Mouse (Mus musculus) limb, embryonic 15.5 days (tissue): Measurements from ENCODE around the gene Greb1. TPM values are rescaled to one million over a fixed set of nuclear protein-coding genes. Genes with fewer than 3 reads are reported as not detected.

Experiments
- ATAC-seq: fragments of 200-750 bp; cut with Nextera tagmentation; 2 replicates; pipeline ENCODE4 v1.8.0; 2017; ENCODE audit warnings: low read depth, moderate TSS enrichment; ENCODE audit not compliant: insufficient number of reproducible peaks, low FRiP score, low TSS enrichment
- H3K27ac ChIP-seq: fragments of 300-500 bp; sonication (generic); 2 replicates; pipeline ENCODE4 v1.5.1; 2015; ENCODE audit warnings: moderate library complexity, mild to moderate bottlenecking, inconsistent platforms
- H3K27me3 ChIP-seq: fragments of 300-500 bp; sonication (generic); 2 replicates; pipeline ENCODE4 v1.6.1; 2015; ENCODE audit warnings: inconsistent platforms
- H3K36me3 ChIP-seq: fragments of 300-500 bp; sonication (generic); 2 replicates; pipeline ENCODE4 v1.6.1; 2015; ENCODE audit warnings: inconsistent platforms
- H3K4me1 ChIP-seq: fragments of 300-500 bp; sonication (generic); 2 replicates; pipeline ENCODE4 v1.6.1; 2015; ENCODE audit warnings: inconsistent platforms
- H3K4me2 ChIP-seq: fragments of 300-500 bp; sonication (generic); 2 replicates; pipeline ENCODE4 v1.6.1; 2015; ENCODE audit warnings: mild to moderate bottlenecking, inconsistent platforms
- H3K4me3 ChIP-seq: fragments of 300-500 bp; sonication (generic); 2 replicates; pipeline ENCODE4 v1.5.1; 2015; ENCODE audit warnings: mild to moderate bottlenecking, inconsistent platforms
- H3K9ac ChIP-seq: fragments of 300-500 bp; sonication (generic); 2 replicates; pipeline ENCODE4 v1.6.1; 2015; ENCODE audit warnings: inconsistent platforms
- H3K9me3 ChIP-seq: fragments of 300-500 bp; sonication (generic); 2 replicates; pipeline ENCODE4 v1.6.1; 2016; ENCODE audit warnings: inconsistent platforms
- WGBS: fragments of 180-500 bp; shearing (Covaris S2); methylation state at CpG from one replicate; pipeline ENCODE4 v1.1.7; 2015; 5-methylcytosine and 5-hydroxymethylcytosine counted together
- polyA plus RNA-seq: library from polyadenylated mRNA; unstranded; fragments of >200 nt; fragmentation: Nextera tagmentation; extraction: Ambion mirVana; gene quantifications from 2 replicates; pipeline ENCODE4 v1.2.1, GENCODE M21; 2015

The Greb1 gene
- polyA plus RNA-seq, 1 experiment from 2014 or later: 0.81 TPM

- H3K4me2 ChIP-seq: no peak overlapping the region
- 0 out of 2 replicates have a peak, but pooled peaks cover 2% of the 10 kb centered on the region for H3K4me1 ChIP-seq
- no peaks in the 10 kb centered on the region for H3K36me3 ChIP-seq
- H3K27ac ChIP-seq: no peak overlapping the region
- H3K9ac ChIP-seq: no peak overlapping the region
- no peak for ATAC-seq
- no peak overlapping the region for H3K4me3 ChIP-seq
- H3K9me3 ChIP-seq: no peaks in the 10 kb centered on the region
- 73% methylated on average over 9 of the region's 9 CpGs for WGBS
- no peaks in the 10 kb centered on the region for H3K27me3 ChIP-seq
These were observed 47.1 kb downstream of the Greb1 start for GRCm38 (mm10) chr12:16753555-16753954.

DNA sequence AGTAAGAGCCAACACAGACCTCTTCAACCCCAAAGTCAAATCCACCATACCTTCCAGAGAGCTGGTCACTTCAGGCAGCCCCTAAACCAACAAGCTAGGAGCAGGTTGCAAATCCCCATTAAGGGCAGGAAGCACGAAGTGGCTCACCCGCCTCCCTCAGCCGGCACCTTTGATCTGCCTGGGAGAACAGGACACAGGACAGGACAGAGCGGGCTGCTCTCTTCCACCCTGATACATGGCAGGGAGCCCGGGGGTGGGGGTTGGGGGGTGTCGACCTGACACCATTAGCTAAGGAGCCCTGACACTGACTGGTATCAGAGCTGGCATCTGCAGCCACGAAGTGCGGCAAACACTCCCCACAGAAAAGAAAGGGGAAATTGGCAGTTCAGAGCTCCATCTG is 47.6 kb downstream of the Greb1 start:
- Histone ChIP-seq H3K9me3 (no peaks in the 10 kb centered on the region), H3K9ac (no peak overlapping the region), H3K4me3 (no peak overlapping the region), H3K27me3 (no peaks in the 10 kb centered on the region), H3K4me1 (0 out of 2 replicates have a peak, but pooled peaks cover 2% of the 10 kb centered on the region), H3K27ac (no peak overlapping the region), H3K36me3 (no peaks in the 10 kb centered on the region), H3K4me2 (no peak overlapping the region)
- 17% methylated on average over 8 of the region's 8 CpGs for WGBS
- ATAC-seq: no peak

DNA sequence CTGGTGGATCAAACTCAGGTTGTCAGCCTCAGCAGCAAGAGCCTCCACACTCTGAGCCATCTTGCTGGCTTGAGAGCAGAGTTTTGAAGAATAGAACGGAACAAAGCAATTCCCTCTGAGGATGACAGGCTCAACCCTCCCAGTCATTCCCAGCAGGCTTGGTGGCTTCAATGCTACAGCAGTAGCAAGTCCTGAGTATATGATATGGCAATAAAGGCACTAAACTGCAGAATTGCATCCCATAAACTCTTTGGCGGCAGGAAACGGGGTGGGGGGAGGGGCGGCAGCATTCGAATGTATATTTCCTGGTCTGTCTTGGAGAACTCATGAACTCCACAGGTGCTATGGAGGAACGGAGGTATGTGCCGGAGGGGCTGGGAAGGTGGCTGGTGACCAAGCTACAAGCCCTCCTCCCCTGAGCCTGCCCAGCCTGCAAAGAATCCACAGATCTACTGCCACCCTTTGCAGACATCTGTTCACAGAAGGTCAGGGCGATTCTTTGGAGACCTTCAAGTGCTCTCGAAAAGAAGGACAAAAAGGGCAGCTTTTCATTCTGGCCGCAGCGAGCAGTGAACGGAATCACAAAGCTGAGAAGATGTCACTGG is 48.3 kb downstream of the Greb1 start:
- H3K9ac ChIP-seq: no peak overlapping the region
- no peaks in the 10 kb centered on the region for H3K27me3 ChIP-seq
- H3K4me1 ChIP-seq: 0 out of 2 replicates have a peak, but pooled peaks cover 2% of the 10 kb centered on the region
- H3K27ac ChIP-seq: no peak overlapping the region
- H3K4me2 ChIP-seq: no peak overlapping the region
- 32% methylated on average over 12 of the region's 12 CpGs for WGBS
- no peaks in the 10 kb centered on the region for H3K36me3 ChIP-seq
- H3K9me3 ChIP-seq: no peaks in the 10 kb centered on the region
- no peak for ATAC-seq
- no peak overlapping the region for H3K4me3 ChIP-seq

- H3K27ac ChIP-seq: no peak overlapping the region
- 84% methylated on average over 6 of the region's 6 CpGs for WGBS
- H3K9me3 ChIP-seq: no peaks in the 10 kb centered on the region
- no peak overlapping the region for H3K9ac ChIP-seq
- H3K36me3 ChIP-seq: no peaks in the 10 kb centered on the region
- H3K27me3 ChIP-seq: no peaks in the 10 kb centered on the region
- 0 out of 2 replicates have a peak, but pooled peaks cover 2% of the 10 kb centered on the region for H3K4me1 ChIP-seq
- no peak for ATAC-seq
- no peak overlapping the region for H3K4me2 ChIP-seq
- no peak overlapping the region for H3K4me3 ChIP-seq
These were observed 49.1 kb downstream of the Greb1 start for GRCm38 (mm10) chr12:16751609-16752008.

GRCm38 (mm10) chr12:16740059-16740458 is 60.6 kb downstream of the Greb1 start:
- no peak overlapping the region for H3K9ac ChIP-seq
- no peak overlapping the region for H3K27ac ChIP-seq
- no peak overlapping the region for H3K4me3 ChIP-seq
- peaks cover 5% of the 10 kb centered on the region for H3K4me1 ChIP-seq
- no peaks in the 10 kb centered on the region for H3K36me3 ChIP-seq
- WGBS: 20% methylated on average over 5 of the region's 5 CpGs
- H3K9me3 ChIP-seq: no peaks in the 10 kb centered on the region
- no peak for ATAC-seq
- no peaks in the 10 kb centered on the region for H3K27me3 ChIP-seq
- H3K4me2 ChIP-seq: no peak overlapping the region

DNA sequence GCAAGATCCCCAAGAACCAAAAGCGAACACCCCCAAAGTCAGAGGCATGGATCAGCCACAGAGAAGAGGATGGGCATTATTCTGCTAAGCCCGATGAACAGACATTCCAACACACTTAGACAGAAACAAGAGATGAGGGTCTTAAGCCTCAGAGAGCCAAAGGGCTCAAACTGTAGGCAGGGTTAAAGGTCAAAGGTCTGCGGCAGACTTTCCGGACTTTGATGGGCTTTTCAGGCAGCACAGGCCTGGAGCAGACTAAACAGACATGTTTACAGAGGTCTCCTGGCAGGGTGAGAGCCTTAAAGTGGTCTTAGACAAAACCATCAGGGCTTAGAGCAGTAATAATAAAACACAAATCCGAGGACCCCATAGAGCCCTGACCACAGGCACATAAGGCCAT is 63.4 kb downstream of the Greb1 start:
- no peak overlapping the region for H3K9ac ChIP-seq
- no peak overlapping the region for H3K27ac ChIP-seq
- 39% methylated on average over 5 of the region's 5 CpGs for WGBS
- H3K4me2 ChIP-seq: no peak overlapping the region
- no peaks in the 10 kb centered on the region for H3K36me3 ChIP-seq
- H3K9me3 ChIP-seq: no peaks in the 10 kb centered on the region
- H3K4me1 ChIP-seq: peaks cover 5% of the 10 kb centered on the region
- no peaks in the 10 kb centered on the region for H3K27me3 ChIP-seq
- no peak overlapping the region for H3K4me3 ChIP-seq
- no peak for ATAC-seq

GRCm38 (mm10) chr12:16734698-16735097 is 66.0 kb downstream of the Greb1 start:
- peaks cover 7% of the 10 kb centered on the region for H3K4me1 ChIP-seq
- H3K9me3 ChIP-seq: no peaks in the 10 kb centered on the region
- ATAC-seq: no peak
- H3K27me3 ChIP-seq: no peaks in the 10 kb centered on the region
- no peak overlapping the region for H3K4me3 ChIP-seq
- H3K4me2 ChIP-seq: no peak overlapping the region
- no peak overlapping the region for H3K9ac ChIP-seq
- no peaks in the 10 kb centered on the region for H3K36me3 ChIP-seq
- WGBS: 87% methylated on average over 3 of the region's 3 CpGs
- H3K27ac ChIP-seq: no peak overlapping the region

- Histone ChIP-seq H3K9me3 (no peaks in the 10 kb centered on the region), H3K36me3 (no peaks in the 10 kb centered on the region), H3K4me3 (no peak overlapping the region), H3K27me3 (no peaks in the 10 kb centered on the region), H3K27ac (no peak overlapping the region), H3K4me1 (peaks cover 6% of the 10 kb centered on the region), H3K9ac (no peak overlapping the region), H3K4me2 (no peak overlapping the region)
- ATAC-seq: no peak
- WGBS: 52% methylated on average over 8 of the region's 8 CpGs
These were observed 66.7 kb downstream of the Greb1 start for GRCm38 (mm10) chr12:16734009-16734408.

- 11% methylated on average over 11 of the region's 11 CpGs for WGBS
- H3K36me3 ChIP-seq: no peaks in the 10 kb centered on the region
- H3K27ac ChIP-seq: 0 out of 2 replicates have a peak overlapping the region, but pooled peaks have one; percentile 22
- H3K4me1 ChIP-seq: peaks cover 6% of the 10 kb centered on the region
- H3K27me3 ChIP-seq: no peaks in the 10 kb centered on the region
- no peak overlapping the region for H3K4me3 ChIP-seq
- no peak overlapping the region for H3K9ac ChIP-seq
- no peak for ATAC-seq
- H3K4me2 ChIP-seq: no peak overlapping the region
- no peaks in the 10 kb centered on the region for H3K9me3 ChIP-seq
These were observed 69.5 kb downstream of the Greb1 start for GRCm38 (mm10) chr12:16731121-16731741.

DNA sequence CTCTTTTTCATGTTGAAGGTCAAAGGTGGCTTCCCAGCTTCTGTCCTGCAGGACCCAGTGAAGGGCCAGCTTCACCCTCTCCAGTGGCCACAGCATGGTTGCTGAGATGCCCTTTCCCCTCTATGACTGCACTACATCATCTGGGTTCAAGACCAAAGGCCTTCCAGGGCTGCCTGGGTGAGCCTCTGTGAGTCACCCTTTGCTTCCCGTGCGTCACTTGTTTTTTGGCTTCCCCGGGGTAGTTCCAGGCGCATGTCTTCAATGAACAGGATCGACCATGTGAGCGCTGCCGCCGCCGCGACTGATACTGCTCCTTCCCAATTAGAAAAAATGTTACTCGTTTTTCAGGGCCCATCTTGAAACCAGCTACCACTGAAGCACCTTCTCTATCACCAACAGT is 70.5 kb downstream of the Greb1 start:
- Histone ChIP-seq H3K27me3 (no peaks in the 10 kb centered on the region), H3K4me3 (no peak overlapping the region), H3K4me1 (peaks cover 6% of the 10 kb centered on the region), H3K36me3 (no peaks in the 10 kb centered on the region), H3K4me2 (no peak overlapping the region), H3K27ac (no peak overlapping the region), H3K9ac (no peak overlapping the region), H3K9me3 (no peaks in the 10 kb centered on the region)
- ATAC-seq: no peak
- 82% methylated on average over 11 of the region's 11 CpGs for WGBS

DNA sequence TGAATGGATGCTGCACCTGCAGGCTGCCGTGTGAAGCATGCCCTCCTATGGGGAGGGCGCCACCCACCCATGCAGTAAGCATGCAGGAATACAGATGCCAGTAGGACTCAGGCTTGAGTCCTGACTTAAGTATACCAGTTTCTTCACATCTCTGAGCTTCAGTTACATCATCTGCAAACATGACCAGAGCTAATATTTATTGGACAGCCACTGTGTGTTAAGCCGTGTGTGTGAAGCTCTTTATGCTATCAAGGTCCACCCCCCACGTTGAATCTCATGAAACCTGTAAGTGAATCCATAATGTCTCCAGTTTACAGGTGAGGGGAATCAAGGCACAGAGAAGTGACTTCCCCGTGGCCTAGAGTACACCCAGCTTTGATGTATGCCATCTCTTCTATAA is 72.5 kb downstream of the Greb1 start:
- Histone ChIP-seq H3K27ac (no peak overlapping the region), H3K4me1 (peaks cover 6% of the 10 kb centered on the region), H3K27me3 (no peaks in the 10 kb centered on the region), H3K4me2 (no peak overlapping the region), H3K36me3 (no peaks in the 10 kb centered on the region), H3K9me3 (no peaks in the 10 kb centered on the region), H3K9ac (no peak overlapping the region), H3K4me3 (no peak overlapping the region)
- 77% methylated on average over 5 of the region's 5 CpGs for WGBS
- ATAC-seq: no peak

DNA sequence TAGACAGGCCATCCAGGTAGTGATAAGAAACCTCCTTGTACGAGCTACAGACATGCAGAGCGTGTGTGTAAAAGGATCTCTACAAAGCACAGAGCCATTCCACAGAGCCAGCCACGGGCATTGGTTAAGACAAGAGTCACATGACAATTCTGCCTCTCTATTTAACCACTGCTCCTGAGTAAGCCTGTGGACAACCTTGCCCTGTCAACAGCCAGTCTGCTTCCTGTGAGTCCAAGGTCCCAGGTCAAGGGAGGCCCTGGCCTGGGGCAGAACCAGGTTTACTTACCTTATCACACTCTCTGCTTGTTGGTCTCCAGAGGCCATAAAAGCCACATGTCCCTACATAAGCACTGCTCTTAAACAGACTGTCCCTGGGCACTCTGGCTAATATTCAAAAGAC is 74.5 kb downstream of the Greb1 start:
- Histone ChIP-seq H3K4me3 (no peak overlapping the region), H3K4me2 (no peak overlapping the region), H3K27me3 (no peaks in the 10 kb centered on the region), H3K4me1 (peaks cover 4% of the 10 kb centered on the region), H3K36me3 (no peaks in the 10 kb centered on the region), H3K9me3 (no peaks in the 10 kb centered on the region), H3K9ac (no peak overlapping the region), H3K27ac (no peak overlapping the region)
- WGBS: 57% methylated on average over 3 of the region's 3 CpGs
- ATAC-seq: no peak
